Mouse (Mus musculus) c-Kit-positive CD71-positive TER-119-negative erythroid progenitor cells, embryonic 14.5 days (primary cell): ENCODE measurements around the gene Micu1.

Experiments used
- DNase-seq: peaks from one replicate; pipeline ENCODE4 v3.0.0-alpha.2; 2013; ENCODE audit warnings: low read depth

Micu1 gene

GRCm38 (mm10) chr10:59721555-59721954 is 19.3 kb downstream of the Micu1 start:
- no peak for DNase-seq

GRCm38 (mm10) chr10:59724634-59725033 is 22.4 kb downstream of the Micu1 start:
- DNase-seq: no peak

GRCm38 (mm10) chr10:59727251-59727650 is 25.0 kb downstream of the Micu1 start:
- no peak for DNase-seq

GRCm38 (mm10) chr10:59729261-59729660 is 27.0 kb downstream of the Micu1 start:
- no peak for DNase-seq

- no peak for DNase-seq
Measured at GRCm38 (mm10) chr10:59729842-59730241, 27.6 kb downstream of the Micu1 start.

- no peak for DNase-seq
Measured at GRCm38 (mm10) chr10:59736027-59736598, 33.8 kb downstream of the Micu1 start.

GRCm38 (mm10) chr10:59741448-59741847 is 39.2 kb downstream of the Micu1 start:
- DNase-seq: no peak

- DNase-seq: no peak
Measured at GRCm38 (mm10) chr10:59743397-59743796, 41.1 kb downstream of the Micu1 start.

- no peak for DNase-seq
Measured at GRCm38 (mm10) chr10:59743969-59744368, 41.7 kb downstream of the Micu1 start.

GRCm38 (mm10) chr10:59747334-59747733 is 45.1 kb downstream of the Micu1 start:
- no peak for DNase-seq

- no peak for DNase-seq
Measured at GRCm38 (mm10) chr10:59748699-59749200, 46.5 kb downstream of the Micu1 start.

- no peak for DNase-seq
Measured at GRCm38 (mm10) chr10:59753538-59754069, 51.3 kb downstream of the Micu1 start.

- DNase-seq: no peak
Measured at GRCm38 (mm10) chr10:59754104-59754503, 51.8 kb downstream of the Micu1 start.

- no peak for DNase-seq
Measured at GRCm38 (mm10) chr10:59754901-59755300, 52.6 kb downstream of the Micu1 start.

GRCm38 (mm10) chr10:59755681-59756080 is 53.4 kb downstream of the Micu1 start:
- no peak for DNase-seq

- DNase-seq: no peak
Measured at GRCm38 (mm10) chr10:59756090-59756489, 53.8 kb downstream of the Micu1 start.

GRCm38 (mm10) chr10:59756570-59756969 is 54.3 kb downstream of the Micu1 start:
- DNase-seq: no peak

- no peak for DNase-seq
Measured at GRCm38 (mm10) chr10:59764781-59765180, 62.5 kb downstream of the Micu1 start.

GRCm38 (mm10) chr10:59768369-59769079 is 66.2 kb downstream of the Micu1 start:
- no peak for DNase-seq

- DNase-seq: no peak
Measured at GRCm38 (mm10) chr10:59771375-59772048, 69.2 kb downstream of the Micu1 start.

GRCm38 (mm10) chr10:59772049-59772397 is 69.7 kb downstream of the Micu1 start:
- no peak for DNase-seq

GRCm38 (mm10) chr10:59773441-59774140 is 71.3 kb downstream of the Micu1 start:
- DNase-seq: no peak
